Mouse (Mus musculus): Measurements from ENCODE around the gene Rbfox1.

Gene Rbfox1

GRCm38 (mm10) chr16:5884746-5885689 lies at the start of gene Rbfox1:
TSS of gene Rbfox1 (plus strand) at chr16:5885355.
- no peak for DNase-seq

GRCm38 (mm10) chr16:5836744-5837143 lies 48.4 kb upstream of the Rbfox1 start:
- no peak for DNase-seq

GRCm38 (mm10) chr16:5841167-5841566 lies 44.0 kb upstream of the Rbfox1 start:
- DNase-seq, result no peak

GRCm38 (mm10) chr16:5845645-5846044 lies 39.5 kb upstream of the Rbfox1 start:
- no peak for DNase-seq

- no peak for DNase-seq
Observed at GRCm38 (mm10) chr16:5853055-5853454, 32.1 kb upstream of the Rbfox1 start.

- no peak for DNase-seq
Observed at GRCm38 (mm10) chr16:5864350-5864749, 20.8 kb upstream of the Rbfox1 start.

GRCm38 (mm10) chr16:5866966-5867365 lies 18.2 kb upstream of the Rbfox1 start:
- DNase-seq, result no peak

- no peak for DNase-seq
Observed at GRCm38 (mm10) chr16:5870391-5870790, 14.8 kb upstream of the Rbfox1 start.

GRCm38 (mm10) chr16:5881820-5882219 lies 3.3 kb upstream of the Rbfox1 start:
- peak; percentile 41 for DNase-seq

GRCm38 (mm10) chr16:5885690-5886050 lies 515 bp downstream of the Rbfox1 start:
- no peak for DNase-seq

GRCm38 (mm10) chr16:5895564-5895963 lies 10.4 kb downstream of the Rbfox1 start:
- DNase-seq, result no peak

GRCm38 (mm10) chr16:5898330-5898729 lies 13.2 kb downstream of the Rbfox1 start:
- peak; percentile 6 for DNase-seq

GRCm38 (mm10) chr16:5910742-5911141 lies 25.6 kb downstream of the Rbfox1 start:
- DNase-seq, result no peak

GRCm38 (mm10) chr16:5911880-5912327 lies 26.7 kb downstream of the Rbfox1 start:
- no peak for DNase-seq

- no peak for DNase-seq
Observed at GRCm38 (mm10) chr16:5917937-5918336, 32.8 kb downstream of the Rbfox1 start.

GRCm38 (mm10) chr16:5926986-5927385 lies 41.8 kb downstream of the Rbfox1 start:
- DNase-seq, result no peak

GRCm38 (mm10) chr16:5931680-5932079 lies 46.5 kb downstream of the Rbfox1 start:
- DNase-seq, result peak; percentile 39

GRCm38 (mm10) chr16:5940016-5940415 lies 54.9 kb downstream of the Rbfox1 start:
- DNase-seq, result no peak

- DNase-seq, result no peak
Observed at GRCm38 (mm10) chr16:5945682-5946081, 60.5 kb downstream of the Rbfox1 start.

GRCm38 (mm10) chr16:5953106-5953505 lies 68.0 kb downstream of the Rbfox1 start:
- no peak for DNase-seq

GRCm38 (mm10) chr16:5957418-5957817 lies 72.3 kb downstream of the Rbfox1 start:
- DNase-seq, result peak; percentile 2

- DNase-seq, result no peak
Observed at GRCm38 (mm10) chr16:5961786-5962185, 76.6 kb downstream of the Rbfox1 start.

- DNase-seq, result no peak
Observed at GRCm38 (mm10) chr16:5974172-5974571, 89.0 kb downstream of the Rbfox1 start.

Measured in kidney, adult 11 months (tissue).